Mouse (Mus musculus) ES-Bruce4 (cell line): ENCODE data around the gene Ctsa. TPM values are rescaled to one million over a fixed set of nuclear protein-coding genes. Genes with fewer than 3 reads are reported as not detected.

Experiments used
- H3K27ac ChIP-seq: 2 replicates; pipeline ENCODE4 v1.5.1; 2012; ENCODE audit warnings: low read length, inconsistent platforms; ENCODE audit not compliant: insufficient read depth
- H3K27me3 ChIP-seq: 2 replicates; pipeline ENCODE4 v1.6.1; 2012; ENCODE audit warnings: mild to moderate bottlenecking, low read length, inconsistent platforms; ENCODE audit not compliant: control insufficient read depth, poor library complexity, insufficient read depth, severe bottlenecking
- H3K36me3 ChIP-seq: 2 replicates; pipeline ENCODE4 v1.6.1; 2012; ENCODE audit warnings: inconsistent platforms, mild to moderate bottlenecking, low read length, moderate library complexity; ENCODE audit not compliant: control insufficient read depth, poor library complexity, insufficient read depth, severe bottlenecking
- H3K4me1 ChIP-seq: one replicate; pipeline ENCODE4 v1.8.1; 2011; ENCODE audit warnings: low read length; ENCODE audit not compliant: control insufficient read depth, insufficient read depth
- H3K4me3 ChIP-seq: 2 replicates; pipeline ENCODE4 v1.5.1; 2011; ENCODE audit warnings: low read depth, mild to moderate bottlenecking, low read length
- H3K9ac ChIP-seq: 2 replicates; pipeline ENCODE4 v1.6.1; 2012; ENCODE audit warnings: low read depth, mild to moderate bottlenecking, inconsistent platforms; ENCODE audit not compliant: poor library complexity, severe bottlenecking
- H3K9me3 ChIP-seq: replicated peaks from 2 replicates; pipeline ENCODE4 v1.6.1; 2012; ENCODE audit warnings: mild to moderate bottlenecking, low read length, inconsistent platforms; ENCODE audit not compliant: control insufficient read depth, poor library complexity, insufficient read depth, severe bottlenecking
- CTCF ChIP-seq: IDR thresholded peaks from one replicate; pipeline ENCODE4 v1.8.1; 2011; ENCODE audit warnings: low read depth, low read length
- EP300 ChIP-seq: IDR thresholded peaks from 2 replicates; pipeline ENCODE4 v1.6.1; 2011; ENCODE audit warnings: low read depth, low read length; ENCODE audit not compliant: insufficient read depth
- POLR2A ChIP-seq: IDR thresholded peaks from one replicate; pipeline ENCODE4 v1.8.1; 2011; ENCODE audit warnings: low read length; ENCODE audit not compliant: insufficient read depth
- polyA plus RNA-seq: library from polyadenylated mRNA; stranded (reverse); fragments of >200 nt; gene quantifications from 2 replicates; pipeline ENCODE4 v1.2.4, GENCODE M21; 2011; ENCODE audit warnings: low read depth; ENCODE audit not compliant: missing spikeins, insufficient read depth, insufficient read length

Gene Ctsa
- polyA plus RNA-seq, 1 experiment, result 75.3 TPM

DNA sequence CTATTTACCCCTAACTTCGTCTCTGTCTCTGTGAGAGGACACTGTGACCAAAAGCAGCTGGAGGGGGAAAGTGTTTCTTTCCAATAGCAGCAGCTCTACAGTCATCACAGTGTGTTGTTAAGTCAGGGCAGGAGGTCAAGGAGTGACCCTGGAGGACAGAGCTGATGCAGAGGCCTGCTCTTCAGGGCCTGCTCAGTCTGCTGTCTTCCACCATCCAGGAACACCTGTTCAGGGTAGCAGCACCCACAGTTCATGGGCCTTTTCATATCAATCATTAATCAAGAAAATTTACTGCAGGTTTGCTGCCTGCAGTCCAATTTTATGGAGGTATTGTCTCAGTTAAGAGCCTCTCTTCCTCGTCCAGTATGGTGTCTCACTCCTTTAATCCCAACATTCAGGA, 19.1 kb upstream of the Ctsa start:
- Histone ChIP-seq H3K27ac (no peak overlapping the region), H3K4me1 (peaks cover 2% of the 10 kb centered on the region), H3K4me3 (no peak overlapping the region), H3K36me3 (0 out of 2 replicates have a peak, but pooled peaks cover 3% of the 10 kb centered on the region), H3K9me3 (no peaks in the 10 kb centered on the region), H3K27me3 (no peaks in the 10 kb centered on the region), H3K9ac (no peak overlapping the region)
- TF ChIP-seq POLR2A (no peak), EP300 (no peak), CTCF (no peak)

DNA sequence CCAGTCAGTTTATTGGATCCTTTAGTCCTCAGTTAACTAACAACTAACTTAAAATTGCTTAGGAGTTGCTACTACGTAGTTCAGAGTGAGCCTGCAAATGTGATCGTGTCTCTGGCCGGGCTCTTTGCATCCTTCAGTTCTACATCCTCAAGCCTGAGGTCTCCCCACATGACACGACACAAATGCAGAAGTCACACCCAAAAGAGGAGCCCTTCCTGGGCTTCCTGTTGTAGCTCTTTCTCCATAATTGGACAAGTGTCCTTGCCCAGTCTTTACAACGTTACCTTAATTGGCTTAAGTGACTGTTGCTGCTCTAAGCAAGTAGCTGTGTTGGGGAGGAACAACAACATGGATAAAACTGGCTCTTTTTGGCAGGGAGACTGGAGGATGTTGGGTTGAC, 17.3 kb upstream of the Ctsa start:
- H3K4me3 ChIP-seq, result no peak overlapping the region
- no peaks in the 10 kb centered on the region for H3K9me3 ChIP-seq
- H3K36me3 ChIP-seq, result peaks cover 8% of the 10 kb centered on the region; the same call in 1 of the 2 replicates
- H3K9ac ChIP-seq, result no peak overlapping the region
- TF ChIP-seq EP300, result no peak
- TF ChIP-seq POLR2A, result no peak
- TF ChIP-seq CTCF, result no peak
- no peaks in the 10 kb centered on the region for H3K27me3 ChIP-seq
- H3K27ac ChIP-seq, result no peak overlapping the region
- H3K4me1 ChIP-seq, result peaks cover 6% of the 10 kb centered on the region

DNA sequence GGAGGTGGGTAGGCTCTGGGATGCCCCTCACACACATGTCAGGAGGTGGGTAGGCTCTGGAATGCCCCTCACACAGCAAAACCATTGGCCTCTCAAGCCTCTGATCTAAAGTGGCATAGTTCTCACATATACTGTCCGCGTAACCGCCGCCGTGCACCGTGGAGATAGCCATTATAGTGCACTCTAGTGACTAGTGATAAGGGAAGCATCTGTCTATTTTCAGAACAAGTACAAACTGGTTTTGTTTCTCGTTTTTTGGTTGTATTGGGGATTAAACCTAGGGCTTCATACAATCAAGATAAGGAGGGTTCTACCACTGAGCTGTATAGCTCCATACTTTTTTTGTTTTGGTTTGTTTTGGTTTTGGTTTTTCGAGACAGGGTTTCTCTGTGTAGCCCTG, 16.9 kb upstream of the Ctsa start:
- Histone ChIP-seq H3K9me3 (no peaks in the 10 kb centered on the region), H3K4me3 (no peak overlapping the region), H3K9ac (no peak overlapping the region), H3K4me1 (peaks cover 6% of the 10 kb centered on the region), H3K27ac (no peak overlapping the region), H3K27me3 (no peaks in the 10 kb centered on the region), H3K36me3 (peaks cover 12% of the 10 kb centered on the region; the same call in 1 of the 2 replicates)
- TF ChIP-seq CTCF (no peak), POLR2A (no peak), EP300 (no peak)

DNA sequence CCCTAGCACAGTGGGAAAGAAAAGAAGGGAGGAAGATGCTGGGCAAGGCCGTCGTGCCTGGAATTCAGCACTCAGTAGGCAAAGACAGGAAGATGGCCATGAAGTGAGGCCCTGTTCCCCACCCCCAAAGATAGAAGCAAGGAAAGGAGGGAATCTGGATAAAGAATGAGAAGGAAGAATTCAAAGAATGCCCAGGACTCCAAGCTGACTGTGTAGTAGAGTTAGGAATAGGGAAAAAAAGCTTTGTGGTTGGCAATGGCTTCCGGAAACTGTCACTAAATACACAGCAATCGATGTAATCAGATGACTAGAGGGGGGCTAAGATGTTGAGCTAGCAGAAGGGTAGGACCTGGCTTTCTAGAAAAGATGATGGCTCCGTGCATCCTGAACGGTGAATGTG, 15.5 kb upstream of the Ctsa start:
- Histone ChIP-seq H3K9ac (no peak overlapping the region), H3K4me3 (no peak overlapping the region), H3K27me3 (no peaks in the 10 kb centered on the region), H3K36me3 (peaks cover 12% of the 10 kb centered on the region; the same call in 1 of the 2 replicates), H3K9me3 (no peaks in the 10 kb centered on the region), H3K27ac (peak overlapping the region; percentile 33), H3K4me1 (peaks cover 10% of the 10 kb centered on the region)
- TF ChIP-seq POLR2A (no peak), CTCF (no peak), EP300 (no peak)

DNA sequence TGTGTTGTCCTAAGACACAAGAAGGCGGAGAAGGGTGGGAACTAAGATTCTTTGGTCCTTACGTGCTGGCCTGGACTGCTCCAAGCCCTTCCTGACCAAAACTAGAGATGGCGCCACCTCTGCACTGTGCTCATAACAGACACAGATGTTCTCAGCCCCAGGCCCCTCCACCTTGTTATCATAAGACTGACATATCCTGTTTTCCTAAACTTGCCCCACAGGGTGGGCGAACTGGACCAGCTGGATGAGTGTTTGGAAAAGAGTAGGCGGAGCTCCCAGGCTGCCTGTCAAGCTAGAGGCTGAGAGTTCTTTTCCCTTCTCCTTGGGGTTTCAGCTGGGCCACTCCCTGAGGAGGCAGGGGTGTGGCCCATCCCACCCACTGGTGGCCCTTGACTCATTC, 15.0 kb upstream of the Ctsa start:
- H3K9ac ChIP-seq, result no peak overlapping the region
- no peaks in the 10 kb centered on the region for H3K27me3 ChIP-seq
- TF ChIP-seq EP300, result peak; percentile 92
- peak; percentile 36 for TF ChIP-seq CTCF
- no peak for TF ChIP-seq POLR2A
- no peaks in the 10 kb centered on the region for H3K9me3 ChIP-seq
- peak overlapping the region; percentile 70 for H3K27ac ChIP-seq
- H3K4me3 ChIP-seq, result no peak overlapping the region
- H3K4me1 ChIP-seq, result peaks cover 10% of the 10 kb centered on the region
- H3K36me3 ChIP-seq, result peaks cover 12% of the 10 kb centered on the region; the same call in 1 of the 2 replicates

DNA sequence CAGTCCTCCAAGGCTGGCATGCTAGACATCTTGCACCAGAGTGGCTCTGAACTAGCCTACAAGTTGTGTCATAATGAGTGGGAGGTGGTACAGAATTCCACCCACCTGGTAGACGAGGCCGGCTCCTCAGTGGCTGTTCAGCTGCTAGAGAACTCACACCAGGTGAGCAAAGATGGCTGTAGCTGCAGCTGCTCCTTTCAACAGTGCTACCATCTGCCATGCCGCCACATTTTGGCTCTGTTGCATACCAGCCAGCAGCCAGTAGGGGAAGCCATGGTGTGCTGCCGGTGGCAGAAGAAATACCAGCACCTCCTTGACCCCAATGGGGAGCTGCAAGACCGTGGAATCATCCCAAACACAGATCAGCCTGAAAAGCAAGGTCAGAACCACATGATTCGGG, 11.6 kb upstream of the Ctsa start:
- TF ChIP-seq POLR2A (no peak), EP300 (no peak), CTCF (peak; percentile 10)

More for the DNA sequence above, 11.6 kb upstream of the Ctsa start:
- Histone ChIP-seq H3K27me3 (no peaks in the 10 kb centered on the region), H3K4me1 (peaks cover 10% of the 10 kb centered on the region), H3K9ac (no peak overlapping the region), H3K9me3 (no peaks in the 10 kb centered on the region), H3K4me3 (no peak overlapping the region), H3K36me3 (peaks cover 26% of the 10 kb centered on the region), H3K27ac (peak overlapping the region; percentile 76)
